Mouse (Mus musculus) liver, postnatal 0 days (tissue): Measurements from ENCODE around the gene Tmem82.

ENCODE experiments used
- CTCF ChIP-seq: sonication (generic); IDR thresholded peaks from 2 replicates; pipeline ENCODE4 v1.5.1; 2016; ENCODE audit warnings: antibody characterized with exemption, low read depth
- EP300 ChIP-seq: IDR thresholded peaks from 2 replicates; pipeline ENCODE4 v1.6.1; 2016; ENCODE audit warnings: antibody characterized with exemption, low read depth, mild to moderate bottlenecking

DNA sequence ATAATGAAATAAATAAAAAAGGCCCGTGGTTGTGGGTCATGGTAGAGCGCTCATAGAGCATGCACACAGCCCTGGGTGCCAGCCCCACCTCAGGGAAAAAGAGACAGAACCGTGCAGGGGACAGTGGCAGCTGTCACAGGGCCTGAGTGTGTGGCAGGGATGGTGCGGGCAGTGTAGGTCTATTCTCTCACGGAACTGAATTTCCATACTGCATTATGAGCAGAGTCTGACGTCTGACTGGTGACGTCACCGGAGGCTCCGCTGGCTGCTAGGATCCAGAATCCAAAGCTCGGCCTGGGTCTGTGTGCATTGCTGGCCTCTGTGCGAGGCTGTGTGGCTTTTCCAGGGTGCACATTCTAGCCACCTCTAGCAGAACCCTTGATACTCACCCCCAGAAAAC lies 42.5 kb upstream of the Tmem82 start:
- no peak for TF ChIP-seq CTCF
- no peak for TF ChIP-seq EP300
